Mouse (Mus musculus): ENCODE data around the gene Pet117. TPM values are rescaled to one million over a fixed set of nuclear protein-coding genes. Genes with fewer than 3 reads are reported as not detected.

The Pet117 gene
- 0.56 TPM in 1 of 2 replicates, not detected in the other for polyA plus RNA-seq (2015; fragmentation: Nextera tagmentation; extraction: Ambion mirVana)

DNA sequence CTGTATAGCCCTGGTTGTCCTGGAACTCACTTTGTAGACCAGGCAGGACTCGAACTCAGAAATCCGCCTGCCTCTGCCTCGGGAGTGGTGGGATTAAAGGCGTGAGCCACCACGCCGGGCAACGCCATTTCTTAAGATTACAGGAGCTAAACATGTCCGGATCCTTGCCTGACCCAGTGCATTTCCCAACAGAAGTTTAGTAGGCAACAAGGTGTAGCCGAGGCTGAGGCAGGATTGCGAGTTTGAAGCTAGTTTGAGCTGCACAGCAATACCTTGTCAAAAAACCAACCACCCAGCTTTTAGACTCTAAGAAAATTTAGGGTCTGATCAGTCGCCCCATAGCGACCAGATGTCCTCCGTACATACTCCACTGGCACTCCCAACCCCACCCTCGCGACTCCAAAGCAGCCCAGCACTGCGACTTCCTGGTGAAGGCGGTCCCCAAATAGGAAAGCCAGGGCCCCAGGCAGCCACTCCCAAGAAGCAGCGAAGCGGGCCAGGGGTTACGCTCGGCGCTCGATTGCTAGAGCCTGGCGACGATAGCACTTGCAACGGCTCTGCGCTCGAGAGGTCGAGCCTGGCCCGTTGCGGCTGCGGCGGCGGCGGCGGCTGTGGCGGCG is at the start of gene Pet117, which contains the start of gene Kat14:
Gene Pet117, plus strand, starts transcription at position 597 of the 620 bp plus-strand sequence.
Gene Kat14, plus strand, starts transcription at position 584 of the 620 bp plus-strand sequence.
- no peaks in the 10 kb centered on the region for H3K27me3 ChIP-seq (ENCODE audit: insufficient read depth, low read length)
- peak within 1 kb of the TSS; percentile 93 for H3K9ac ChIP-seq (replicated peaks; ENCODE audit: low read length)
- peak within 1 kb of the TSS; percentile 97 for H3K27ac ChIP-seq (ENCODE audit: low read length)
- H3K36me3 ChIP-seq (ENCODE audit: insufficient read depth, low read length), result peaks cover 6% of the 10 kb centered on the region
- peak; percentile 97 for ATAC-seq (ENCODE audit: low FRiP score, low TSS enrichment)
- H3K4me3 ChIP-seq (ENCODE audit: low read length), result peak within 1 kb of the TSS; percentile 94
- H3K9me3 ChIP-seq (ENCODE audit: low read length), result no peaks in the 10 kb centered on the region
- peaks cover 20% of the 10 kb centered on the region for H3K4me1 ChIP-seq (ENCODE audit: insufficient read depth, low read length)
- peak within 1 kb of the TSS; percentile 80 for H3K4me2 ChIP-seq (replicated peaks; ENCODE audit: low read depth, low read length)
- 6% methylated on average over 35 of the region's 38 CpGs for WGBS

DNA sequence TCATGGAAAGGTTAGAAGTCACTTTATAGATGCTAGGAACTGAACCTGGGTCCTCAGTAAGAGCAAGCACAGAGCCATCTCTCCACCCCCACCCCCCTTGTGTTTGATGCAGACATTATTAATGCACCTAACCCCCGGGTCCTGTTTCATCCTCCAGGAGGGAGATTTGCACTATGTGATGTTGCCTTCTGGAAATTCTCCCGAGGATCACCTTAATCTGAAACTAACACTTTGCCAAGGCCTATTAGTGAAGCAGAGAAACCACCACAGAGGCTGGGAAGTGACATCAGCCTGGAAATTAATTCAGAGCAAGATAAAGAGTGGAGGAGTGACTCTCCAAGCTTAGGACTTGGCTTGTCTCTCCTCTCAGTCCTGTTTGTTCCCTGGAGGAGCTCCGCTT is 44.6 kb upstream of the Pet117 start:
- Histone ChIP-seq H3K27me3 (ENCODE audit: insufficient read depth, low read length) (peaks cover 15% of the 10 kb centered on the region), H3K9me3 (ENCODE audit: low read length) (no peaks in the 10 kb centered on the region), H3K27ac (ENCODE audit: low read length) (no peak overlapping the region), H3K4me1 (ENCODE audit: insufficient read depth, low read length) (peaks cover under 1% of the 10 kb centered on the region; the same call in 1 of the 2 replicates), H3K36me3 (ENCODE audit: insufficient read depth, low read length) (no peaks in the 10 kb centered on the region), H3K4me3 (ENCODE audit: low read length) (no peak overlapping the region), H3K4me2 (replicated peaks; ENCODE audit: low read depth, low read length) (no peak overlapping the region), H3K9ac (replicated peaks; ENCODE audit: low read length) (no peak overlapping the region)
- 71% methylated on average over 3 of the region's 3 CpGs for WGBS
- no peak for ATAC-seq (ENCODE audit: low FRiP score, low TSS enrichment)

DNA sequence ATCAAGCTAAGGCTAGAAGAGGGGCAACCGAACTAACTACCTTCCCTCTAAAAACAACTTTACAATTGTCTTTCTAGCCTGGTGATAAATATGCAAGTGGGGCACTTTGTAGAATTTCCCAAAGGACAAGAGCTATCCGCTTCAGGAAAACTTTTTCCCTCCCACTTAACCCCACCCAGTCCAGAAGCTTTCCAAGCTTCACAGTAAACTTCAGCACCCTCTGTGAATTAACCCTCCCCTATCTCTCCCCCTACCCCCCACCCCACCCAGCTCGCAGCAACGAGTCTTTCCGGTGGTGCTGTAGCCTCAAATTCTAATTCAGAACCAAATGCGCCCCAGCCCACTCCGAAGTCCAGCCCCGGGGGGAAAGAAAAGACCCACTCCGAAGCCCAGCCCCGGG is 39.3 kb upstream of the Pet117 start:
- no peak for ATAC-seq (ENCODE audit: low FRiP score, low TSS enrichment)
- Histone ChIP-seq H3K9ac (replicated peaks; ENCODE audit: low read length) (no peak overlapping the region), H3K4me1 (ENCODE audit: insufficient read depth, low read length) (peaks cover 39% of the 10 kb centered on the region), H3K27ac (ENCODE audit: low read length) (no peak overlapping the region), H3K4me2 (replicated peaks; ENCODE audit: low read depth, low read length) (peak overlapping the region; percentile 99), H3K9me3 (ENCODE audit: low read length) (no peaks in the 10 kb centered on the region), H3K36me3 (ENCODE audit: insufficient read depth, low read length) (no peaks in the 10 kb centered on the region), H3K4me3 (ENCODE audit: low read length) (peak overlapping the region; percentile 16; the same call in 1 of the 2 replicates), H3K27me3 (ENCODE audit: insufficient read depth, low read length) (peaks cover 66% of the 10 kb centered on the region)
- WGBS, result 2% methylated on average over 9 of the region's 10 CpGs

DNA sequence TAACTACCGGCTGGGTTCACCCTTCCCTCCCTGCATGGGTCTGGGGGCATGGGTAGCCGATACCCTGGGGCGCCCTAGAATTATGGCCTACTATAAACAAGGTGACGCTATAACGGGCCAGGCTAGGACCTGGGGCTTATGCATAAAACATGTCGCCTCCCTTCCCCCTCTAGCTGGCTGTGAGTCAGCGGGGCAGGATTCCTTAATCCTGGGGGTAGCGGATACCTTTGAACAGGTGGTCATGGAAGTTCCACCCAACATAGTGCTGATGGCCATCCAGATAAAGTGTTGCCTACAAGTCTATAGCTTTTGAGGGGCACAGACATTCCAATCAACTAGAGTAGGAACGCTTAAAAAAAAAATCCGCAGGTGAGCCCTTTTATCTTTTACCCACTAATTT is 38.9 kb upstream of the Pet117 start:
- Histone ChIP-seq H3K4me2 (replicated peaks; ENCODE audit: low read depth, low read length) (peak overlapping the region; percentile 99), H3K27me3 (ENCODE audit: insufficient read depth, low read length) (peaks cover 71% of the 10 kb centered on the region), H3K4me1 (ENCODE audit: insufficient read depth, low read length) (peaks cover 39% of the 10 kb centered on the region), H3K9me3 (ENCODE audit: low read length) (no peaks in the 10 kb centered on the region), H3K27ac (ENCODE audit: low read length) (no peak overlapping the region), H3K9ac (replicated peaks; ENCODE audit: low read length) (no peak overlapping the region), H3K36me3 (ENCODE audit: insufficient read depth, low read length) (no peaks in the 10 kb centered on the region), H3K4me3 (ENCODE audit: low read length) (peak overlapping the region; percentile 59)
- 2% methylated on average over 10 of the region's 10 CpGs for WGBS
- no peak for ATAC-seq (ENCODE audit: low FRiP score, low TSS enrichment)

DNA sequence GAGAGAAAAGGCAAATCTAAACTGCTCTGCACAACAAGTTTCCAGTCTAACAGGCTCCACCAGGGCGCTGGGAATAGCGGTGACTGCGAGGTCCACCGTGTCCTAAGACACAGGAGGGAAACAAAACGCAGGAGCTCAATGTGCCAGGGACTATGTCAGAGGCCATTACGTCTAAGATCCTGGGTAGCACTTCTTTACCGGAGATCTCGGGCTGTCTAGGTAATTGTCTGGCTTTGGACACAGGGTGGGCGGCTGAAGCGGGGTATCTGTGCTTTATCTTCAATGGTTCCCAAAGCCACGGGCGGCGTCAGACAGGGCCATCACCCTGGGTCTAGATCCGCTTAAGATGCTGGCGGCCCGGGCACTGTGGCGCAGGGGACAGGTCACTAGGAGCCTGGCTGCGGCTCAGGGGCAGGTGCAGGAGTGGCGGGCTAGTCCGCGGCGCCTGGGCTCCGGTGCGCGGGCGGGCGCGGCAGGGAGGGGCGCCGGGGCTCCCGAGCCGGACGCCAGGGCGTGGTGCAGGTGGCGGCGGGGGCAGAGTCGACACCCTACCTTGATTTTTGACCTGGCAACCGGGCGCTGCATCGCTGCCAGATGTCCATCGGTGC is 38.3 kb upstream of the Pet117 start:
- no peaks in the 10 kb centered on the region for H3K36me3 ChIP-seq (ENCODE audit: insufficient read depth, low read length)
- 1% methylated on average over 31 of the region's 41 CpGs for WGBS
- peaks cover 75% of the 10 kb centered on the region for H3K27me3 ChIP-seq (ENCODE audit: insufficient read depth, low read length)
- ATAC-seq (ENCODE audit: low FRiP score, low TSS enrichment), result peak; percentile 39; the same call in 1 of the 2 replicates
- H3K27ac ChIP-seq (ENCODE audit: low read length), result no peak overlapping the region
- peak overlapping the region; percentile 99 for H3K4me2 ChIP-seq (replicated peaks; ENCODE audit: low read depth, low read length)
- peak overlapping the region; percentile 57 for H3K9ac ChIP-seq (replicated peaks; ENCODE audit: low read length)
- no peaks in the 10 kb centered on the region for H3K9me3 ChIP-seq (ENCODE audit: low read length)
- H3K4me1 ChIP-seq (ENCODE audit: insufficient read depth, low read length), result peaks cover 39% of the 10 kb centered on the region
- H3K4me3 ChIP-seq (ENCODE audit: low read length), result peak overlapping the region; percentile 59

DNA sequence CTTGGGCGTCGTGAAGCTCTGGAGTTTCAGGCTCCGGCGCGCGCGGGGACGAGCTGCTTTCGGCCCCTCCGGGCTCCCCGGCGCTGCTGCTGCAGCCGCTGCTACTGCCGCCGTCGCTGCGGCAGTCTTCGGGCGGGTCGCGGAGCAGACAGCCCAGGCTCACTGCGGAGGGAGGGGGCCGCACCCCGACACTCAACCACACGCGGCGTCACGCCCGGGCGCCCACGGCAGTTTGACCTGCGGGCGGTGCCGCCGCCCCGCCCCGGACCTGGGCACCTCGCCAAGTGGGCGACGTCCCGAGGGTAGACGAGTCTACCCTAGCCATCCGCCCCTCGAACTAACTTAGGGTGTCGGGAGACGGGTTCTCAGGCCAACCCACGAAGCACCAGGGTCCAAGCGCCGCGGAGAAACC is 37.8 kb upstream of the Pet117 start:
- H3K27me3 ChIP-seq (ENCODE audit: insufficient read depth, low read length), result peaks cover 75% of the 10 kb centered on the region
- under 1% methylated on average over 44 of the region's 50 CpGs for WGBS
- no peaks in the 10 kb centered on the region for H3K36me3 ChIP-seq (ENCODE audit: insufficient read depth, low read length)

DNA sequence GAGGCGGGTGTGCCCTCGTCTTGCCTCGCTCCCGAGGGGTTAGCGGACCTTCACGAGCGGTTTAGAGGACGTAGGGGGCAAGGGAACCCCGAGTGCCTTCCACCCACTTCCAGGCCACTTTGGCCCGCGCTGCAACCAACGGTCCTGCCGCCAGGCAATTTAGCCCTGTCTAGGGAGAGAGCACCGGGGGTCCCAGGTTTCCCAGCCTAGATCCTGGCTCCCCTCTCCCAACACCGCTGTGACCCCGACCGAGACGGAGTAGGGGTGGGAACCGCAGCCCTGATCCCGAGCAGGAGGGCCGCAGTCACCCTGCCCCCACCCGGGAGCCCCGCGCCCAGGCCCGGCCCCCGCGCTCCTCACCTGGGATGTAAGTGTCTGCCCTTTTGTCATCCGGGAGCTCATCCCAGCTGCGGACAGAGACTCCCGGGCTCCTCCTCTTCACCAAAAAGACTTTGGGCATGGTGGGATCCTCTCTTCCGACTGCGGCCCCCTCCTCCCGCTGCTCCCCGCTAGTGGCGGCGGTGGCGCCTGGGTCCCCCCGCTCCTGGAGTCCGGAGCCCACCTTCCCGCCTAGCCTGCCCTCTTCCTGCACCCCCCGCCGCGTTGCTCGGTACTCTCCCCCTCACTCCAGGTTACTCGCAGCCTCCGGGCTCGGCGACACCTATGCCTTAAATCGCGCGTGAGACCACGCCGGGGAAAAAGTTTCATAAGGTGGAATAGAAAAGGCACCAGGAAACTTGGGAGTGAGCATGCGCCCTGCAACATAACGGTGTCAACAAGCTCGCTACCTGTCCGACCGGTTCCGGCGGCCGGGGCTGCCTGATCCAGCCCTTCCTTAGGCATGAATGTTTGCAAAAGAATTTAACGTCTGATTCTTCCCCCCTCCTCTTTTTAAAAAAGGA is 37.1 kb upstream of the Pet117 start, which contains the start of gene Ovol2:
Gene Ovol2, minus strand, starts transcription at position 746 of the 902 bp plus-strand sequence.
- under 1% methylated on average over 60 of the region's 62 CpGs for WGBS

More for the DNA sequence above, 37.8 kb upstream of the Pet117 start:
- peak; percentile 50; the same call in 1 of the 2 replicates for ATAC-seq (ENCODE audit: low FRiP score, low TSS enrichment)
- Histone ChIP-seq H3K4me3 (ENCODE audit: low read length) (peak overlapping the region; percentile 59), H3K9me3 (ENCODE audit: low read length) (no peaks in the 10 kb centered on the region), H3K4me2 (replicated peaks; ENCODE audit: low read depth, low read length) (peak overlapping the region; percentile 99), H3K4me1 (ENCODE audit: insufficient read depth, low read length) (peaks cover 39% of the 10 kb centered on the region), H3K9ac (replicated peaks; ENCODE audit: low read length) (peak overlapping the region; percentile 57), H3K27ac (ENCODE audit: low read length) (no peak overlapping the region)

DNA sequence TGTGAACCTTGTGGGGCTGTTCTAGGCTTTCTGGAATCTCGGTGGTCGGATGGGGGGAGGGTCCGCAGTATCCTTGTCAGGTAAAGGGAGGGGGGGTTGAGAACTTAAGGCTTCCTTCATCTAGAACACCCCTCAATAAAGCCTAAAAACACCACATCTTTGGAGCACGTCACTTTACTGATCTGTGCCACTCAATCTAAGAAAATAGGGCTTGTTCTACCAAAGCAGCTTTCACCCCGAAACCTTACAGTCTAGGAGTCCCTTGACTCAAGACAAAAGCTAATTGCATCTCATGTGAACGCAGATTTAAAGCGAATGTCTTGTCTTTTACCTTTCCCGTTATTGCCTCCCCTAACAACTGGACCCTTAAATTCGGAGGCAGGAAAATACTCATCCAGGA is 36.3 kb upstream of the Pet117 start:
- peaks cover 75% of the 10 kb centered on the region for H3K27me3 ChIP-seq (ENCODE audit: insufficient read depth, low read length)
- H3K4me2 ChIP-seq (replicated peaks; ENCODE audit: low read depth, low read length), result peak overlapping the region; percentile 99
- H3K4me1 ChIP-seq (ENCODE audit: insufficient read depth, low read length), result peaks cover 39% of the 10 kb centered on the region
- no peak for ATAC-seq (ENCODE audit: low FRiP score, low TSS enrichment)
- no peaks in the 10 kb centered on the region for H3K36me3 ChIP-seq (ENCODE audit: insufficient read depth, low read length)
- H3K9me3 ChIP-seq (ENCODE audit: low read length), result no peaks in the 10 kb centered on the region
- H3K9ac ChIP-seq (replicated peaks; ENCODE audit: low read length), result no peak overlapping the region
- no peak overlapping the region for H3K27ac ChIP-seq (ENCODE audit: low read length)
- 4% methylated on average over 9 of the region's 9 CpGs for WGBS
- peak overlapping the region; percentile 59 for H3K4me3 ChIP-seq (ENCODE audit: low read length)

More for the DNA sequence above, 37.1 kb upstream of the Pet117 start, which contains the start of gene Ovol2:
- Histone ChIP-seq H3K4me3 (ENCODE audit: low read length) (peak within 1 kb of the TSS; percentile 59), H3K9me3 (ENCODE audit: low read length) (no peaks in the 10 kb centered on the region), H3K4me2 (replicated peaks; ENCODE audit: low read depth, low read length) (peak within 1 kb of the TSS; percentile 99), H3K27ac (ENCODE audit: low read length) (no peak within 1 kb of the TSS), H3K36me3 (ENCODE audit: insufficient read depth, low read length) (no peaks in the 10 kb centered on the region), H3K9ac (replicated peaks; ENCODE audit: low read length) (peak within 1 kb of the TSS; percentile 57), H3K4me1 (ENCODE audit: insufficient read depth, low read length) (peaks cover 39% of the 10 kb centered on the region), H3K27me3 (ENCODE audit: insufficient read depth, low read length) (peaks cover 75% of the 10 kb centered on the region)
- peak; percentile 57 for ATAC-seq (ENCODE audit: low FRiP score, low TSS enrichment)

DNA sequence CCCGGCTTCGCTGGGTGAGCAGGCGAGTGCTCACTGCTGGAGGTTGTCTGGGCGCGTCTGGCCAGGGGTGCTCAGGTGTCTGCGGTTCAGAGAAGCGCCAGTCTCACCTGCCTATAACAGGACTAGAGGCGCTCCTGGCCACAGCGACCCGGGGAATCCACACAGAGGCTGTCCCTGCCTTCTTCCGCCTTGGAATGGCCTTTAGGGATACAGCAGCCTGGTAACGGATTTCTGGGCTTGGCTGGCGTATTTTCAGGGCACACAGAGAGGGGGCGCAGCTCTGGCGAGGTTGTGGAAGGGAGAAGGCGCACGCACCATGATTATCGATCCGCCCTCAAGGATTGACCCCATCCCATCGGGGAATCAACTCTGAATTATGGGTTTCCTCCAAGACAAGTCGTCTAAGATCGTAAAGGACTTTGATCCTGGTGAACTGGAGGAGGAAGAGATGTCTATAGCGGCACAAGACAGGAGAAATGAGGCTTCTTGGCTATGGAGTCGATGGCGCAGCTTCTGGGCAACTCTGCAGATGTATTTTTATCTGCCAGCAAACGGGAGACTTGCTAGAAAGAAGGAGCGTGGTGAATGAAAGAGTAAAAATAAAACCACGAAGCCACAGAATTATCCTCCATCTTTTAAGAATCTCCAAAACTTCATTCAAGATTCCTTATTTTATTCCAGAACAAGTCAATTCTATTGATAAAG is 35.5 kb upstream of the Pet117 start:
- Histone ChIP-seq H3K27ac (ENCODE audit: low read length) (no peak overlapping the region), H3K4me1 (ENCODE audit: insufficient read depth, low read length) (peaks cover 39% of the 10 kb centered on the region), H3K9me3 (ENCODE audit: low read length) (no peaks in the 10 kb centered on the region), H3K4me3 (ENCODE audit: low read length) (peak overlapping the region; percentile 59), H3K9ac (replicated peaks; ENCODE audit: low read length) (no peak overlapping the region), H3K36me3 (ENCODE audit: insufficient read depth, low read length) (no peaks in the 10 kb centered on the region), H3K27me3 (ENCODE audit: insufficient read depth, low read length) (peaks cover 68% of the 10 kb centered on the region), H3K4me2 (replicated peaks; ENCODE audit: low read depth, low read length) (peak overlapping the region; percentile 99)
- 0 out of 2 replicates have a peak, but pooled peaks have one; percentile 7 for ATAC-seq (ENCODE audit: low FRiP score, low TSS enrichment)
- WGBS, result 6% methylated on average over 28 of the region's 28 CpGs

Measured in kidney, embryonic 16.5 days (tissue).